Mouse (Mus musculus) midbrain, embryonic 16.5 days (tissue): Measurements from ENCODE around the gene Cdt1. TPM values are rescaled to one million over a fixed set of nuclear protein-coding genes. Genes with fewer than 3 reads are reported as not detected.

ENCODE experiments used
- ATAC-seq: fragments of 200-750 bp; cut with Nextera tagmentation; 2 replicates; pipeline ENCODE4 v1.8.0; 2017; ENCODE audit warnings: moderate TSS enrichment
- H3K27ac ChIP-seq: fragments of 300-500 bp; sonication (generic); 2 replicates; pipeline ENCODE4 v1.5.1; 2014; ENCODE audit warnings: mild to moderate bottlenecking, low read length, mixed read lengths
- H3K27me3 ChIP-seq: fragments of 300-500 bp; sonication (generic); 2 replicates; pipeline ENCODE4 v1.6.1; 2014; ENCODE audit warnings: low read depth, low read length, mixed read lengths; ENCODE audit not compliant: control insufficient read depth, insufficient read depth
- H3K36me3 ChIP-seq: fragments of 300-500 bp; sonication (generic); 2 replicates; pipeline ENCODE4 v1.6.1; 2014; ENCODE audit warnings: mild to moderate bottlenecking, low read length, moderate library complexity, mixed read lengths; ENCODE audit not compliant: control insufficient read depth, insufficient read depth
- H3K4me1 ChIP-seq: fragments of 300-500 bp; sonication (generic); 2 replicates; pipeline ENCODE4 v1.6.1; 2014; ENCODE audit warnings: mild to moderate bottlenecking, low read length, mixed read lengths; ENCODE audit not compliant: control insufficient read depth, insufficient read depth
- H3K4me2 ChIP-seq: fragments of 300-500 bp; sonication (generic); 2 replicates; pipeline ENCODE4 v1.6.1; 2014; ENCODE audit warnings: mild to moderate bottlenecking, low read length, mixed read lengths
- H3K4me3 ChIP-seq: fragments of 300-500 bp; sonication (generic); 2 replicates; pipeline ENCODE4 v1.5.1; 2014; ENCODE audit warnings: low read depth, mild to moderate bottlenecking, low read length, moderate library complexity, mixed read lengths
- H3K9ac ChIP-seq: fragments of 300-500 bp; sonication (generic); 2 replicates; pipeline ENCODE4 v1.6.1; 2014; ENCODE audit warnings: low read depth, low read length, mixed read lengths
- H3K9me3 ChIP-seq: fragments of 300-500 bp; sonication (generic); replicated peaks from 2 replicates; pipeline ENCODE4 v1.6.1; 2014; ENCODE audit warnings: mild to moderate bottlenecking, low read length, mixed read lengths; ENCODE audit not compliant: control insufficient read depth, poor library complexity, severe bottlenecking
- WGBS: fragments of 180-500 bp; shearing (Covaris S2); extraction: QIAGEN DNeasy Blood & Tissue Kit; methylation state at CpG from one replicate; pipeline ENCODE4 v1.1.7; 2014; 5-methylcytosine and 5-hydroxymethylcytosine counted together
- polyA plus RNA-seq: library from polyadenylated mRNA; unstranded; fragments of >200 nt; fragmentation: Nextera tagmentation; extraction: Ambion mirVana; gene quantifications from 2 replicates; pipeline ENCODE4 v1.2.1, GENCODE M21; 2015

Cdt1 gene
- polyA plus RNA-seq, 1 experiment from 2014 or later: 5.7 TPM

DNA sequence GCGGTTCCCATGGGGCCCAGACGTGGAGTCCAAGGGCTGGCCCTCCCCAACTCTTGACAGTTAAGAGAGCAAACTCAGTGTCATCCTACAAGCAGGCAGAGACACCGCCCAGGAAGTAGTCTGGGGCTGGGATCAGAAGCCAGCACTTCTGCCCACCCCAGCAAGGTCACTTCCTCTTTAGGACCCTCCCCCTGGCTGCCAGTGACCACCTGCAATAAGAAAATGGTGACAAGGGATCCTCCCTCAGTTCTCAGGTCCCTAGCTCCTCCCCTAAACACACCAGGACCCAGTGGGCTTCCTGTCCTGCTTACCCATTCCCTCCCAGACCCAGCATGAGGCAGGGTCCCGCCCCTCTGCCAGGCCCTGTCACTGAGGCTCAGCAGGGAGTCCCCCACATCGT lies 20.0 kb upstream of the Cdt1 start:
- ATAC-seq: no peak
- Histone ChIP-seq H3K4me3 (no peak overlapping the region), H3K27ac (no peak overlapping the region), H3K36me3 (no peaks in the 10 kb centered on the region), H3K9ac (no peak overlapping the region), H3K9me3 (no peaks in the 10 kb centered on the region), H3K27me3 (peaks cover 24% of the 10 kb centered on the region), H3K4me2 (no peak overlapping the region), H3K4me1 (peaks cover 7% of the 10 kb centered on the region; the same call in 1 of the 2 replicates)
- 41% methylated on average over 5 of the region's 5 CpGs for WGBS

GRCm38 (mm10) chr8:122548331-122548730 lies 19.5 kb upstream of the Cdt1 start:
- no peaks in the 10 kb centered on the region for H3K36me3 ChIP-seq
- WGBS: 76% methylated on average over 13 of the region's 13 CpGs
- no peak for ATAC-seq
- H3K9me3 ChIP-seq: no peaks in the 10 kb centered on the region
- no peak overlapping the region for H3K4me2 ChIP-seq
- H3K4me3 ChIP-seq: no peak overlapping the region
- H3K9ac ChIP-seq: no peak overlapping the region
- no peak overlapping the region for H3K27ac ChIP-seq
- peaks cover 7% of the 10 kb centered on the region; the same call in 1 of the 2 replicates for H3K4me1 ChIP-seq
- H3K27me3 ChIP-seq: peaks cover 24% of the 10 kb centered on the region

- no peak overlapping the region for H3K4me2 ChIP-seq
- no peak for ATAC-seq
- H3K4me3 ChIP-seq: no peak overlapping the region
- H3K9ac ChIP-seq: no peak overlapping the region
- no peaks in the 10 kb centered on the region for H3K36me3 ChIP-seq
- H3K27ac ChIP-seq: no peak overlapping the region
- H3K27me3 ChIP-seq: peaks cover 24% of the 10 kb centered on the region
- no peaks in the 10 kb centered on the region for H3K9me3 ChIP-seq
- H3K4me1 ChIP-seq: peaks cover 7% of the 10 kb centered on the region; the same call in 1 of the 2 replicates
- WGBS: 92% methylated on average over 3 of the region's 3 CpGs
Observed at GRCm38 (mm10) chr8:122548891-122549439, 18.9 kb upstream of the Cdt1 start.

DNA sequence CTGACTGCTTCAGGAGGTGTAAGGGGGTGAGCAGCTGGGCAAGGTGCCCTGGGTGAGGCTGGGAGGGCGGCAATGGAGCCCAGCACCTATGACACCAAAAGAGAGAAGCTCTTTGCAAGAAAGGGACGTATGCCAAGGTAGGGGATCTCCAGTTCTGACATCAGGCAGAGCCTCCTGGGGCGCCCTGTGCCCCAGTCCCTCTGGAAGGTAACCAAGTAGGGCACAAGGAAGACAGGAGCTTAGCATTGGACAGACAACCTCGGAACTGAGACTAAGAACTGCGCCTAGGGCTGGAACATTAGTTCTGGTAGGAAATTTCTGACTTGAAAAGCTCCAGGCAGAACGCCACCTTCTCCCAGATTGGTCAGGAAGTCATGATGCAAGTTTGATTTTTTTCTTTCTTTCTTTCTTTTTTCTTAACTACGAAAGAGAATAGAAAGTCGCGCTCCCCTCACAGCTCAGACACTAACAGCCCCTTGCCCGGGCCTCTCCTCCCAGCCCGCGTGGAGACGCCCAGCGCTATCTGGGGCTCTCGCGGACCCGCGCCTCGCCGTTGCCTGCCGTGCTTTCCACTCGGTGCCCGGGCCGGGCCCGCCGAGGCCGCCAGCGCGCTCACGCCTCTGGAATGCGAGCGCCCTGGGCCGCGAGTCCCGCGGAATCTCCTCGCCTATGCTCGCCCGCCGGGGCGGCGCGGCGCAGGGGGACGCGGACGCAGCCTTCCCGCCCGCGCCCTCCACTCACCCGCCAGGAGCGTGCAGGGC lies 17.4 kb upstream of the Cdt1 start:
- Histone ChIP-seq H3K4me3 (peak overlapping the region; percentile 57), H3K9ac (peak overlapping the region; percentile 72), H3K27me3 (peaks cover 24% of the 10 kb centered on the region), H3K27ac (no peak overlapping the region), H3K36me3 (no peaks in the 10 kb centered on the region), H3K4me2 (peak overlapping the region; percentile 85), H3K9me3 (no peaks in the 10 kb centered on the region), H3K4me1 (peaks cover 7% of the 10 kb centered on the region; the same call in 1 of the 2 replicates)
- 4% methylated on average over 52 of the region's 52 CpGs for WGBS
- ATAC-seq: peak; percentile 14; the same call in 1 of the 2 replicates

- Histone ChIP-seq H3K9ac (peak overlapping the region; percentile 72), H3K27me3 (peaks cover 24% of the 10 kb centered on the region), H3K9me3 (no peaks in the 10 kb centered on the region), H3K4me2 (peak overlapping the region; percentile 85), H3K36me3 (no peaks in the 10 kb centered on the region), H3K27ac (no peak overlapping the region), H3K4me3 (peak overlapping the region; percentile 57), H3K4me1 (peaks cover 7% of the 10 kb centered on the region; the same call in 1 of the 2 replicates)
- no peak for ATAC-seq
- 1% methylated on average over 15 of the region's 43 CpGs for WGBS
Observed at GRCm38 (mm10) chr8:122550995-122551264, 16.9 kb upstream of the Cdt1 start.

DNA sequence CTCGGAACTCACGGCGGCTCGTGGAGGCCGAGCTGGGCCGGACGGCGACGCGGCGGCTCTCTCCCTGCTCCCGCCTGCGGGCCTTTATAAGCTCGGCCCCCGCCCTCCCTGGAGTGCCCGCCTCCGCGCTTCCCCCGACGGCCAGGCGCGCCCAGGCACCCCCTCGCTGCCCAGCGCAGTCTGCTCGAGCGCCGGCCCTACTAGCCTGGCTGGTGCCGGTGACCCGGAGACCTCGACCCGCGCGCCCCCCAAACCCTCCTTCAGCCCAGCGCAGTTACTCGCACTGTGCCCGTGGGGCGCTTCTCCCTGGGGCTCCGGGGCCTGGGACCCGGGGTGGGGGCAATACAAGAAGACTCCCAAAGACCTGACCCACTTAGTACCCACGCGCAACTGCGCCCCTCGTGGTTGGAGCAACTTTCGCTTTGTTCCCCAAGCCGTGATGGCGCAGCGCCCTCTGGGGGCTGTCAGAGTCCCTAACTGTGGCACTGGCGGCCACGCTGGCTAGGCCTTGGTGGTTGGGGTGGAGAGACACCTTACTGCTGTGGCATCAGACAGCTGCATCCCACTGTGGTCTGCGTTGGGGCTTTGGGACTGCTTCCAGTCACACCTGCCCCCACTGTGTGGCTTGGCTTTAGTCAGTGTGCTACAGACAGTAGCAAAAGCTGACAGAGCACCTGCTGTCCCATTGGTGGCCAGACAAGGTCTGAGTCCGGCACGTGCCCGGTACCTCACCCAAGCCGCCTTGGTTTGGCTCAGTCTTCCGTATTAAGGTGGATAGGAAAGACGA lies 16.4 kb upstream of the Cdt1 start, which contains the start of gene Piezo1:
TSS of gene Piezo1 (minus strand) at position 65 of the 787 bp plus-strand sequence.
- Histone ChIP-seq H3K9me3 (no peaks in the 10 kb centered on the region), H3K27ac (no peak within 1 kb of the TSS), H3K9ac (peak within 1 kb of the TSS; percentile 72), H3K4me3 (peak within 1 kb of the TSS; percentile 57), H3K4me1 (peaks cover 7% of the 10 kb centered on the region; the same call in 1 of the 2 replicates), H3K36me3 (no peaks in the 10 kb centered on the region), H3K4me2 (peak within 1 kb of the TSS; percentile 85), H3K27me3 (peaks cover 24% of the 10 kb centered on the region)
- ATAC-seq: peak; percentile 51; the same call in 1 of the 2 replicates
- WGBS: 12% methylated on average over 48 of the region's 56 CpGs

DNA sequence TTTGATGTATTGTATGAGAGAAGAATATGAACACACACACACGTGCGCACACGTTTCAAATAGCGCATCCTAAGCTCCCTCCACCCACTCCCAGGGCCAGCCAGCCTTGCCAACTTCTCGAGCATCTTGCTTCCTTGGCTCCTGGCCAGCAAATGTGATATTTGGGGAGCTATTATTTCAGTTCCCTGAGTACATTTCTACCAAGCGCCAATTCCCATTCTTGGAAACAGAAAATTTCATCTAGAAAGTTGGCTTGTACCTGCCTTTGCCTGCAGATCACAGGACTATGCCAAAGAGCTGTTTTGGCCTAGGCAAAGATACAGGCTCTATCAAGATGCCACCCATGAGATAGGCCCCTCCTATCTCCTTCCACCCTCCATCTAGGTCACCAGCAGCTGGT lies 13.0 kb upstream of the Cdt1 start:
- Histone ChIP-seq H3K4me2 (no peak overlapping the region), H3K4me3 (no peak overlapping the region), H3K27me3 (peaks cover 21% of the 10 kb centered on the region), H3K4me1 (peaks cover 7% of the 10 kb centered on the region; the same call in 1 of the 2 replicates), H3K36me3 (no peaks in the 10 kb centered on the region), H3K9ac (no peak overlapping the region), H3K9me3 (no peaks in the 10 kb centered on the region), H3K27ac (no peak overlapping the region)
- WGBS: 78% methylated on average over 6 of the region's 6 CpGs
- no peak for ATAC-seq

GRCm38 (mm10) chr8:122556030-122557009 lies 11.5 kb upstream of the Cdt1 start:
- H3K4me3 ChIP-seq: no peak overlapping the region
- H3K4me2 ChIP-seq: no peak overlapping the region
- WGBS: 67% methylated on average over 12 of the region's 12 CpGs
- no peak overlapping the region for H3K27ac ChIP-seq
- no peaks in the 10 kb centered on the region for H3K36me3 ChIP-seq
- peaks cover 9% of the 10 kb centered on the region for H3K27me3 ChIP-seq
- no peaks in the 10 kb centered on the region for H3K9me3 ChIP-seq
- H3K4me1 ChIP-seq: peaks cover under 1% of the 10 kb centered on the region; the same call in 1 of the 2 replicates
- H3K9ac ChIP-seq: no peak overlapping the region
- no peak for ATAC-seq
